Mouse (Mus musculus) erythroid progenitor cell, adult 5-6 weeks (primary cell): ENCODE measurements around the gene S100a16. TPM values are rescaled to one million over a fixed set of nuclear protein-coding genes. Genes with fewer than 3 reads are reported as not detected.

Source experiments
- ATAC-seq: replicated peaks from 2 replicates; pipeline ENCODE4 v1.8.0; 2016; ENCODE audit warnings: moderate number of reproducible peaks, mild to moderate bottlenecking, moderate TSS enrichment, inconsistent platforms; ENCODE audit not compliant: poor library complexity, low FRiP score, severe bottlenecking
- total RNA-seq, 2 experiments: library from RNA; stranded (forward) in 1 of 2; stranded (reverse) in 1 of 2; fragments of 150-400 nt in 1 of 2; fragments of 186-747, 209-891 nt in 1 of 2; gene quantifications; 2 replicates each; pipeline versions ENCODE4 v1.2.3 to v1.2.4; 2015 to 2017; ENCODE audit warnings: low replicate concordance in 2 of 2

S100a16 gene
- total RNA-seq, 2 experiments from 2014 or later = not detected

- no peak for ATAC-seq
Observed at GRCm38 (mm10) chr3:90515242-90515641, 21.8 kb upstream of the S100a16 start.

- ATAC-seq = no peak
Observed at GRCm38 (mm10) chr3:90515789-90516188, 21.3 kb upstream of the S100a16 start.

- ATAC-seq = no peak
Observed at GRCm38 (mm10) chr3:90517711-90518110, 19.3 kb upstream of the S100a16 start.

- peak; percentile 79 for ATAC-seq
Observed at GRCm38 (mm10) chr3:90525421-90525820, 11.6 kb upstream of the S100a16 start.

GRCm38 (mm10) chr3:90526076-90526475, 11.0 kb upstream of the S100a16 start:
- ATAC-seq = 0 out of 2 replicates have a peak, but pooled peaks have one; percentile 17

GRCm38 (mm10) chr3:90526580-90526979, 10.5 kb upstream of the S100a16 start, which contains the start of gene S100a14:
TSS of gene S100a14 (plus strand) at chr3:90526856.
- ATAC-seq = peak; percentile 87

GRCm38 (mm10) chr3:90527291-90527873, 9.7 kb upstream of the S100a16 start:
- no peak for ATAC-seq

GRCm38 (mm10) chr3:90531713-90532112, 5.3 kb upstream of the S100a16 start:
- no peak for ATAC-seq

- no peak for ATAC-seq
Observed at GRCm38 (mm10) chr3:90535446-90535845, 1.6 kb upstream of the S100a16 start.

GRCm38 (mm10) chr3:90537905-90538296, 847 bp downstream of the S100a16 start:
- ATAC-seq = no peak

- no peak for ATAC-seq
Observed at GRCm38 (mm10) chr3:90540904-90541303, 3.9 kb downstream of the S100a16 start.

- ATAC-seq = no peak
Observed at GRCm38 (mm10) chr3:90549676-90550420, 12.8 kb downstream of the S100a16 start.

GRCm38 (mm10) chr3:90550421-90550790, 13.4 kb downstream of the S100a16 start:
- no peak for ATAC-seq

- no peak for ATAC-seq
Observed at GRCm38 (mm10) chr3:90552231-90552630, 15.2 kb downstream of the S100a16 start.

- ATAC-seq = no peak
Observed at GRCm38 (mm10) chr3:90555954-90556353, 18.9 kb downstream of the S100a16 start.

GRCm38 (mm10) chr3:90560008-90560628, 23.1 kb downstream of the S100a16 start, which contains the start of gene S100a3:
TSS of gene S100a3 (plus strand) at chr3:90560578.
- ATAC-seq = no peak

- no peak for ATAC-seq
Observed at GRCm38 (mm10) chr3:90574691-90575090, 37.6 kb downstream of the S100a16 start.

GRCm38 (mm10) chr3:90575320-90575719, 38.3 kb downstream of the S100a16 start:
- ATAC-seq = no peak

GRCm38 (mm10) chr3:90576351-90577001, 39.4 kb downstream of the S100a16 start:
- no peak for ATAC-seq

- ATAC-seq = no peak
Observed at GRCm38 (mm10) chr3:90579433-90579832, 42.4 kb downstream of the S100a16 start.
